Mouse (Mus musculus) erythroid progenitor cell, adult 5-6 weeks (primary cell): ENCODE measurements around the gene Pde12. TPM values are rescaled to one million over a fixed set of nuclear protein-coding genes. Genes with fewer than 3 reads are reported as not detected.
"Not testable (repeated sequence)": the region's sequence is repeated elsewhere in the genome, so short reads cannot be mapped to it uniquely, and the experiment has no call there.

ENCODE experiments used
- ATAC-seq: replicated peaks from 2 replicates; pipeline ENCODE4 v1.8.0; 2016; ENCODE audit warnings: moderate number of reproducible peaks, mild to moderate bottlenecking, moderate TSS enrichment, inconsistent platforms; ENCODE audit not compliant: poor library complexity, low FRiP score, severe bottlenecking
- total RNA-seq, 2 experiments: library from RNA; stranded (forward) in 1 of 2; stranded (reverse) in 1 of 2; fragments of 150-400 nt in 1 of 2; fragments of 186-747, 209-891 nt in 1 of 2; gene quantifications; 2 replicates each; pipeline versions ENCODE4 v1.2.3 to v1.2.4; 2015 to 2017; ENCODE audit warnings: low replicate concordance in 2 of 2

The Pde12 gene
- total RNA-seq (2015; ENCODE audit: low replicate concordance) (2.2 and 5.4 TPM in 2 replicates), total RNA-seq (2017; ENCODE audit: low replicate concordance) (5.9 and 7.4 TPM in 2 replicates)

- peak; percentile 87 for ATAC-seq
Observed at GRCm38 (mm10) chr14:26669292-26670073, at the start of gene Pde12. Gene Pde12 (minus strand): TSS chr14:26669883.

- not testable (repeated sequence) for ATAC-seq
Observed at GRCm38 (mm10) chr14:26705246-26705645, 35.6 kb upstream of the Pde12 start.

DNA sequence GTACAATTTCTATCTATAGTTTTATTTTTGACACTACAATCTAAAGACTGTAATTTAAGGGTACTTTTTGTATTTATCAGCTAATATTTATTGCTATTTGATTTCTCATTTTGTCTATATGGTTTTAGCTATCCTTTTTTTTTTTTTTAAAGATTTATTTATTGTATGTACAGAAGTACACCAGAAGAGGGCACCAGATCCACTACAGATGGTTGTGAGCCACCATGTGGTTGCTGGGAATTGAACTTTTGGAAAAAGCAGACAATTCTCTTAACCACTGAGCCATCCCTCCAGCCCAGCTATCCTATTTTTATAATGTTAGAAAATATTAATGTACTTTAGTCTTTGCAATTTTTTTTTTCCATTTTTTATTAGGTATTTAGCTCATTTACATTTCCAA lies 28.2 kb upstream of the Pde12 start:
- no peak for ATAC-seq

DNA sequence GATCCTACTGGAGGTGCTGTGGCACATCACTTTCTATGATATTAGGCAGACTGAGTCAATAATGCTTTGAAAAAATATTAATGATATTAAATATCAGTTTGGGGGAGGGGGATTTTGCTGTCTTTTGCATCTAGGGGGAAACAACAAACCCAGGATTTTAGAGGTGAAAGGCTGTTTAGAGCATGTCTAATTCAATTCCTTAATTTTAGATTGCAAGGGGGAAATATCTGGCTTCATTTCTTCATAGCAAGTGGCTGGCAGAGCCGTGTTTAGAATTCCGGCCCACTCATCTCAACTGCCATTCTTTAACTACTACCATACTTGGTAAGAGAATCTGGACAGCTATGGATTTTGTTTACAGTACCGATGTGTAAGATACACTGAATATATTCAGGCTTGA lies 23.3 kb upstream of the Pde12 start, which contains the start of gene Dnah12:
TSS of gene Dnah12 (plus strand) at position 301 of the 400 bp plus-strand sequence.
- ATAC-seq, result no peak

GRCm38 (mm10) chr14:26691363-26691762 lies 21.7 kb upstream of the Pde12 start:
- no peak for ATAC-seq

DNA sequence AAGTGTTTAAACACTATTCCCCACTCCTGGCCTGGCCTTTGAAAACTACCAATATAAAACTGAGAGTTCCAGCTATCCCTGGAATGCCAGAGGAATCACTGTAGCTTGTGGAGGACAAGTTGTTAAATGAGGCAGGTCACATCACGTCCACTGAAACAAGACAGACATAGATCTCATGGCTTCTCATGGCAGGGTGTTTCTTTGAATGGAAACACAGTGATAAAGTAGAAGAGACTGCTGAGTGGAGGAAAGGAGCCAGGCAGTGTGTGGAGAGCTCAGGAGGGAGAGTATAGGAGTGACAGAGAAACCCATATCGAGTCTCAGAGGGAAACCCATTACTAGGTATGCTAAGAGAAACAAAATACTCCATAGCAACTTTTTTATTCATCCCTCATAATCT lies 21.0 kb upstream of the Pde12 start:
- ATAC-seq, result no peak

- ATAC-seq, result peak; percentile 96
Observed at GRCm38 (mm10) chr14:26675791-26676190, 6.1 kb upstream of the Pde12 start.

- peak; percentile 96 for ATAC-seq
Observed at GRCm38 (mm10) chr14:26675371-26675770, 5.7 kb upstream of the Pde12 start.

- not testable (repeated sequence) for ATAC-seq
Observed at GRCm38 (mm10) chr14:26674476-26675169, 4.9 kb upstream of the Pde12 start.

GRCm38 (mm10) chr14:26671870-26672615 lies 2.4 kb upstream of the Pde12 start:
- ATAC-seq, result not testable (repeated sequence)

- ATAC-seq, result no peak
Observed at GRCm38 (mm10) chr14:26670964-26671363, 1.3 kb upstream of the Pde12 start.

DNA sequence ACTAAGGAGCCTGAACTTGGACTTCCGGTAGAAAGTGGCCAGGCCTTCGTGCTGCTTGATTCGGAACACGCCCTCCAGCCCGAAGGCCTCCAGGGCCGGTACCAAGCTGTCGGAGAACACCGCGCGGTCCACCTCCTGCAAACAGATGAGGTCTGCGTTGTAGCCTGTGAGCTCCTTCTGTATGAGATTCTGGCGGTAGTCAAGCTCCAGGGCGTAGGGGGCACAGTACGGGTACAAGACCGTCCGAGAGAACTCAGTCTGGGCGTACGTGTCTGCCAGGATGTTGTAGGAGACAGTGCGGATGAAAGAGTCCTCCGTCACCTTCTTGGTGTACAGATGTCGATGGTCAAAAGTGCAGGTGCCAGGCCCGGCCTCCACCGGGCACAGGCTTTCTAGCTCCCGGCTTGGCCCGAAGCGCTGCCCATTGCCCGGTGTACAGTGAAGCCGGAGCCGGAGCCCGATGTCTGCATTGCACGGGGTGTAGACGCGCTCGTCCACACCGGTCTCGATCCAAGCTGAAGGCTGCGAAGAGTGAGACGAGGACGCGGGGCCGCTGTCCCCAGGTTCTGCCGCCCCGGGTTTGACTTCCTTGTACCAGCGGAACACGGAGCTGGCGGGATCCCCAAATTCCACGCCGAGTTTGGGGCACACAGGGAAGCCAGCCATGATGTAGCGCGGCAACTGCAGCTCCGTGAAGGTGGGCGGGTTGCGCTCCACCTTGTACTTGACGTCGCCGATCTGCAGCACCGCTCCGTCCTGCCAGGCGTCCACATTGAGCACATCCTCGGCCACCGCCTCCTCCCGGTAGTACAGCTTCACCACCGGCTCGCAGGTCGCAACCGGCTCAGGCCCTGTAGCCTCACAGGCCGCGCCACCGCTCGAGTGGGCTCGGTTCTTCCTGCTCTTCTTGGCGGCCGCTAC lies 1.1 kb downstream of the Pde12 start:
- peak; percentile 67 for ATAC-seq

- ATAC-seq, result no peak
Observed at GRCm38 (mm10) chr14:26667991-26668370, 1.7 kb downstream of the Pde12 start.

GRCm38 (mm10) chr14:26663851-26664250 lies 5.8 kb downstream of the Pde12 start:
- ATAC-seq, result no peak

- no peak for ATAC-seq
Observed at GRCm38 (mm10) chr14:26662488-26662887, 7.2 kb downstream of the Pde12 start.

GRCm38 (mm10) chr14:26662016-26662415 lies 7.7 kb downstream of the Pde12 start:
- ATAC-seq, result no peak

GRCm38 (mm10) chr14:26660233-26660632 lies 9.4 kb downstream of the Pde12 start:
- no peak for ATAC-seq

DNA sequence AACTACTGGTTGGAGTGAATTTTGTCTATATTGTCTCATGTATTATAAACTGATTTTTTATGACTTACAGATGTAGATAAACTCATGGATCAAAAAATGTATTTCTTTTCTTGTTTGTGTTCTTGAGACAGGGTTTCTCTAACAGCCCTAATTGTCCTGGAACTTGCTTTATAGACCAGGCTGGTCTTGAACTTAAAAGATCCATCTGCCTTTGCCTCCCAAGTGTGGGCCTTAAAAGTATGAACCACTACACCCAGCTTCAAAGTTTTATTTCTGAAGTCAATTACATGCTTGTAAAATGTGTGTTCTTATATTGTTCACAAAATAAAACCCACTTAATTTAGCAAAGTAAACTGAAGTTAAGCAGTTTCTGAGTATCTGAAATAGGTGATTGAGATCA lies 11.5 kb downstream of the Pde12 start:
- no peak for ATAC-seq

GRCm38 (mm10) chr14:26651901-26652300 lies 17.8 kb downstream of the Pde12 start:
- ATAC-seq, result peak; percentile 72
